Mouse (Mus musculus) large intestine, adult 2 months (tissue): Measurements from ENCODE around the gene Prelid1. TPM values are rescaled to one million over a fixed set of nuclear protein-coding genes. Genes with fewer than 3 reads are reported as not detected.

ENCODE experiments used
- polyA plus RNA-seq: library from polyadenylated mRNA; depleted of rRNA; stranded (reverse); fragments of >200 nt; gene quantifications from 2 replicates; pipeline ENCODE4 v1.2.3, GENCODE M21; 2012; rRNA removed

Gene Prelid1
- polyA plus RNA-seq, 1 experiment, result 779 TPM

Other genes starting within 250 kb of the Prelid1 start
- 5.2 and 5.4 TPM in 2 replicates for gene Uimc1, start 220.2 kb upstream of the Prelid1 start, polyA plus RNA-seq
- gene Zfp346, start 215.2 kb upstream of the Prelid1 start, polyA plus RNA-seq, result 8.3 and 9.1 TPM in 2 replicates
- not detected in 2 replicates for gene Gm17617, start 187.0 kb upstream of the Prelid1 start, polyA plus RNA-seq
- gene Fgfr4, start 167.9 kb upstream of the Prelid1 start, polyA plus RNA-seq, result 5.0 and 7.0 TPM in 2 replicates
- gene Nsd1, start 110.7 kb upstream of the Prelid1 start, polyA plus RNA-seq, result 11.7 and 21.0 TPM in 2 replicates
- gene Rab24, start 1.4 kb downstream of the Prelid1 start, polyA plus RNA-seq, result 85.0 and 92.2 TPM in 2 replicates
- 10.0 and 11.4 TPM in 2 replicates for gene Mxd3, start 9.3 kb downstream of the Prelid1 start, polyA plus RNA-seq
- 125 and 147 TPM in 2 replicates for gene Lman2, start 42.3 kb downstream of the Prelid1 start, polyA plus RNA-seq
- gene Rgs14, start 49.2 kb downstream of the Prelid1 start, polyA plus RNA-seq, result 8.9 and 10.6 TPM in 2 replicates
- gene Slc34a1, start 77.7 kb downstream of the Prelid1 start, polyA plus RNA-seq, result 1.0 and 1.4 TPM in 2 replicates
- gene Pfn3, start 94.7 kb downstream of the Prelid1 start, polyA plus RNA-seq, result not detected in 2 replicates
- gene F12, start 106.3 kb downstream of the Prelid1 start, polyA plus RNA-seq, result 0.06 and 0.60 TPM in 2 replicates
- gene Grk6, start 124.6 kb downstream of the Prelid1 start, polyA plus RNA-seq, result 56.4 and 63.8 TPM in 2 replicates
- 2.2 and 2.5 TPM in 2 replicates for gene Prr7, start 143.8 kb downstream of the Prelid1 start, polyA plus RNA-seq
- 8.0 and 8.2 TPM in 2 replicates for gene Dbn1, start 167.6 kb downstream of the Prelid1 start, polyA plus RNA-seq
- 72.4 and 77.3 TPM in 2 replicates for gene Pdlim7, start 193.2 kb downstream of the Prelid1 start, polyA plus RNA-seq
- 20.3 and 20.9 TPM in 2 replicates for gene Dok3, start 208.8 kb downstream of the Prelid1 start, polyA plus RNA-seq
- gene Ddx41, start 216.2 kb downstream of the Prelid1 start, polyA plus RNA-seq, result 48.3 and 53.7 TPM in 2 replicates